Mouse (Mus musculus) testis, adult 2 months (tissue): ENCODE data around the gene Sgf29. TPM values are rescaled to one million over a fixed set of nuclear protein-coding genes. Genes with fewer than 3 reads are reported as not detected.
A peak's percentile ranks its signal among the peaks of the same experiment; 100 is the strongest.

Source experiments
- H3K27ac ChIP-seq: fragments of 200-500 bp; 2 replicates; pipeline ENCODE4 v1.5.1; 2012; ENCODE audit warnings: low read depth, low read length; ENCODE audit not compliant: control insufficient read depth, insufficient read depth
- H3K27me3 ChIP-seq: fragments of 200-500 bp; 2 replicates; pipeline ENCODE4 v1.6.1; 2012; ENCODE audit warnings: mild to moderate bottlenecking, low read length, moderate library complexity; ENCODE audit not compliant: control insufficient read depth, insufficient read depth
- H3K36me3 ChIP-seq: fragments of 200-500 bp; 2 replicates; pipeline ENCODE4 v1.6.1; 2012; ENCODE audit warnings: mild to moderate bottlenecking, low read length; ENCODE audit not compliant: control insufficient read depth, insufficient read depth
- H3K4me1 ChIP-seq: fragments of 200-500 bp; 2 replicates; pipeline ENCODE4 v1.6.1; 2012; ENCODE audit warnings: low read length; ENCODE audit not compliant: control insufficient read depth, insufficient read depth
- H3K4me3 ChIP-seq: fragments of 200-500 bp; 2 replicates; pipeline ENCODE4 v1.5.1; 2012; ENCODE audit warnings: low read depth, mild to moderate bottlenecking, low read length, moderate library complexity, mixed read lengths; ENCODE audit not compliant: control insufficient read depth
- CTCF ChIP-seq: fragments of 200-500 bp; IDR thresholded peaks from 2 replicates; pipeline ENCODE4 v1.5.1; 2012; ENCODE audit warnings: low read depth, mild to moderate bottlenecking, inconsistent platforms, low read length, moderate library complexity; ENCODE audit not compliant: control insufficient read depth, insufficient read depth, insufficient replicate concordance
- POLR2A ChIP-seq: fragments of 200-500 bp; IDR thresholded peaks from 2 replicates; pipeline ENCODE4 v1.6.1; 2012; ENCODE audit warnings: low read depth, mild to moderate bottlenecking, inconsistent platforms, low read length, moderate library complexity; ENCODE audit not compliant: control insufficient read depth
- polyA plus RNA-seq: library from polyadenylated mRNA; depleted of rRNA; stranded (reverse); fragments of >200 nt; gene quantifications from 2 replicates; pipeline ENCODE4 v1.2.3, GENCODE M21; 2012

Sgf29 gene
- polyA plus RNA-seq, 1 experiment = 405 TPM

- no peaks in the 10 kb centered on the region for H3K36me3 ChIP-seq
- H3K27ac ChIP-seq = no peak overlapping the region
- TF ChIP-seq POLR2A = no peak
- no peak for TF ChIP-seq CTCF
- H3K4me1 ChIP-seq = peaks cover 12% of the 10 kb centered on the region
- H3K4me3 ChIP-seq = no peak overlapping the region
- no peaks in the 10 kb centered on the region; the same call in 1 of the 2 replicates for H3K27me3 ChIP-seq
Observed at GRCm38 (mm10) chr7:126703757-126704077, 54.6 kb downstream of the Sgf29 start.

- Histone ChIP-seq H3K36me3 (no peaks in the 10 kb centered on the region), H3K27ac (no peak overlapping the region), H3K4me3 (peak overlapping the region; percentile 58), H3K27me3 (no peaks in the 10 kb centered on the region; the same call in 1 of the 2 replicates), H3K4me1 (peaks cover 12% of the 10 kb centered on the region)
- TF ChIP-seq CTCF (no peak), POLR2A (no peak)
Observed at GRCm38 (mm10) chr7:126704121-126704980, 55.2 kb downstream of the Sgf29 start.

GRCm38 (mm10) chr7:126707442-126708174 lies 58.5 kb downstream of the Sgf29 start, which contains the start of gene Coro1a:
Coro1a (minus strand) TSS chr7:126707787.
- Histone ChIP-seq H3K27ac (no peak within 1 kb of the TSS), H3K27me3 (no peaks in the 10 kb centered on the region; the same call in 1 of the 2 replicates), H3K36me3 (no peaks in the 10 kb centered on the region), H3K4me3 (no peak within 1 kb of the TSS), H3K4me1 (peaks cover 12% of the 10 kb centered on the region)
- no peak for TF ChIP-seq CTCF

GRCm38 (mm10) chr7:126708175-126708952 lies 59.3 kb downstream of the Sgf29 start:
- Histone ChIP-seq H3K4me1 (peaks cover 12% of the 10 kb centered on the region), H3K36me3 (no peaks in the 10 kb centered on the region), H3K27me3 (no peaks in the 10 kb centered on the region; the same call in 1 of the 2 replicates), H3K4me3 (no peak overlapping the region), H3K27ac (no peak overlapping the region)
- no peak for TF ChIP-seq POLR2A
- TF ChIP-seq CTCF = no peak

GRCm38 (mm10) chr7:126710266-126710665 lies 61.2 kb downstream of the Sgf29 start:
- TF ChIP-seq CTCF = no peak
- no peak for TF ChIP-seq POLR2A
- H3K36me3 ChIP-seq = no peaks in the 10 kb centered on the region
- no peak overlapping the region for H3K27ac ChIP-seq
- H3K27me3 ChIP-seq = no peaks in the 10 kb centered on the region
- no peaks in the 10 kb centered on the region for H3K4me1 ChIP-seq
- no peak overlapping the region for H3K4me3 ChIP-seq

- H3K27me3 ChIP-seq = no peaks in the 10 kb centered on the region
- no peak overlapping the region for H3K4me3 ChIP-seq
- no peaks in the 10 kb centered on the region for H3K36me3 ChIP-seq
- H3K4me1 ChIP-seq = no peaks in the 10 kb centered on the region
- no peak overlapping the region for H3K27ac ChIP-seq
- TF ChIP-seq POLR2A (no peak), CTCF (no peak)
Observed at GRCm38 (mm10) chr7:126711910-126712309, 62.8 kb downstream of the Sgf29 start.

- TF ChIP-seq POLR2A (no peak), CTCF (no peak)
- no peak overlapping the region for H3K4me3 ChIP-seq
- no peaks in the 10 kb centered on the region for H3K4me1 ChIP-seq
- no peaks in the 10 kb centered on the region for H3K27me3 ChIP-seq
- H3K36me3 ChIP-seq = no peaks in the 10 kb centered on the region
- no peak overlapping the region for H3K27ac ChIP-seq
Observed at GRCm38 (mm10) chr7:126715679-126716078, 66.6 kb downstream of the Sgf29 start.
